Mouse (Mus musculus) frontal cortex, postnatal 10 days (tissue): ENCODE measurements around the gene Adamtsl2.

Experiments used
- DNase-seq, 2 experiments: peaks; one replicate each; pipeline ENCODE4 v3.0.0; 2022; ENCODE audit warnings: low spot score in 2 of 2, mixed read lengths in 1 of 2

Gene Adamtsl2

GRCm38 (mm10) chr2:27075485-27075884 is 3.7 kb upstream of the Adamtsl2 start:
- peak in 1 of 2 experiments; percentile 17 for DNase-seq

- DNase-seq: peak in 1 of 2 experiments; percentile 17
These were observed 1.4 kb upstream of the Adamtsl2 start for GRCm38 (mm10) chr2:27077655-27078244.

GRCm38 (mm10) chr2:27078312-27078711 is 867 bp upstream of the Adamtsl2 start:
- no peak for DNase-seq

- DNase-seq: peak in 1 of 2 experiments; percentile 12
These were observed 470 bp downstream of the Adamtsl2 start for GRCm38 (mm10) chr2:27079649-27080048.

- no peak for DNase-seq
These were observed 4.7 kb downstream of the Adamtsl2 start for GRCm38 (mm10) chr2:27083761-27084475.

GRCm38 (mm10) chr2:27084963-27085362 is 5.8 kb downstream of the Adamtsl2 start:
- no peak for DNase-seq

GRCm38 (mm10) chr2:27085801-27086200 is 6.6 kb downstream of the Adamtsl2 start:
- DNase-seq: no peak

GRCm38 (mm10) chr2:27086483-27087010 is 7.4 kb downstream of the Adamtsl2 start:
- no peak for DNase-seq

- no peak for DNase-seq
These were observed 8.4 kb downstream of the Adamtsl2 start for GRCm38 (mm10) chr2:27087581-27087980.

- DNase-seq: no peak
These were observed 9.0 kb downstream of the Adamtsl2 start for GRCm38 (mm10) chr2:27088071-27088644.

GRCm38 (mm10) chr2:27088700-27089099 is 9.5 kb downstream of the Adamtsl2 start:
- DNase-seq: no peak

GRCm38 (mm10) chr2:27089238-27089637 is 10.1 kb downstream of the Adamtsl2 start:
- DNase-seq: no peak

GRCm38 (mm10) chr2:27095178-27095577 is 16.0 kb downstream of the Adamtsl2 start:
- DNase-seq: no peak

GRCm38 (mm10) chr2:27096341-27096981 is 17.3 kb downstream of the Adamtsl2 start:
- DNase-seq: no peak

- DNase-seq: no peak
These were observed 18.1 kb downstream of the Adamtsl2 start for GRCm38 (mm10) chr2:27097241-27097656.

GRCm38 (mm10) chr2:27097776-27098175 is 18.6 kb downstream of the Adamtsl2 start:
- peak in 1 of 2 experiments; percentile 40 for DNase-seq

- DNase-seq: no peak
These were observed 24.4 kb downstream of the Adamtsl2 start for GRCm38 (mm10) chr2:27103554-27103953.

- DNase-seq: no peak
These were observed 27.6 kb downstream of the Adamtsl2 start for GRCm38 (mm10) chr2:27106816-27107215.

GRCm38 (mm10) chr2:27108144-27108543 is 29.0 kb downstream of the Adamtsl2 start:
- no peak for DNase-seq

GRCm38 (mm10) chr2:27109052-27109451 is 29.9 kb downstream of the Adamtsl2 start:
- DNase-seq: no peak

- DNase-seq: no peak
These were observed 33.4 kb downstream of the Adamtsl2 start for GRCm38 (mm10) chr2:27112585-27112984.

GRCm38 (mm10) chr2:27114169-27114568 is 35.0 kb downstream of the Adamtsl2 start:
- no peak for DNase-seq
